Mouse (Mus musculus): ENCODE results near the gene Stub1. TPM values are rescaled to one million over a fixed set of nuclear protein-coding genes. Genes with fewer than 3 reads are reported as not detected.
A peak's percentile ranks its signal among the peaks of the same experiment; 100 is the strongest.

Gene Stub1
- polyA plus RNA-seq, 1 experiment, result 140 TPM

- TF ChIP-seq POLR2A (IDR thresholded peaks at IDR 0.05; ENCODE audit: borderline replicate concordance, control insufficient read depth, low read depth, low read length) (peak; percentile 82; the same call in 1 of the 2 replicates), CTCF (IDR thresholded peaks at IDR 0.05; ENCODE audit: control insufficient read depth, insufficient read depth, low read length) (no peak)
- under 1% methylated on average over 77 of the region's 77 CpGs for WGBS
- Histone ChIP-seq H3K27ac (ENCODE audit: control insufficient read depth, insufficient read depth, low read depth, low read length, poor library complexity) (peak overlapping the region; percentile 89), H3K4me1 (ENCODE audit: control insufficient read depth, insufficient read depth, low read length) (peaks cover 7% of the 10 kb centered on the region; the same call in 1 of the 2 replicates), H3K4me3 (replicated peaks; ENCODE audit: control insufficient read depth, low read depth, low read length) (peak overlapping the region; percentile 87)
Measured at GRCm38 (mm10) chr17:25832436-25833290, 541 bp downstream of the Stub1 start.

GRCm38 (mm10) chr17:25831451-25832281 is 1.5 kb downstream of the Stub1 start:
- WGBS, result 51% methylated on average over 21 of the region's 21 CpGs
- Histone ChIP-seq H3K27ac (ENCODE audit: control insufficient read depth, insufficient read depth, low read depth, low read length, poor library complexity) (no peak overlapping the region; the same call in 1 of the 2 replicates), H3K4me3 (replicated peaks; ENCODE audit: control insufficient read depth, low read depth, low read length) (peak overlapping the region; percentile 69), H3K4me1 (ENCODE audit: control insufficient read depth, insufficient read depth, low read length) (peaks cover 7% of the 10 kb centered on the region; the same call in 1 of the 2 replicates)
- TF ChIP-seq POLR2A (IDR thresholded peaks at IDR 0.05; ENCODE audit: borderline replicate concordance, control insufficient read depth, low read depth, low read length), result no peak
- TF ChIP-seq CTCF (IDR thresholded peaks at IDR 0.05; ENCODE audit: control insufficient read depth, insufficient read depth, low read length), result no peak

- Histone ChIP-seq H3K4me1 (ENCODE audit: control insufficient read depth, insufficient read depth, low read length) (peaks cover 7% of the 10 kb centered on the region; the same call in 1 of the 2 replicates), H3K27ac (ENCODE audit: control insufficient read depth, insufficient read depth, low read depth, low read length, poor library complexity) (no peak overlapping the region), H3K4me3 (replicated peaks; ENCODE audit: control insufficient read depth, low read depth, low read length) (no peak overlapping the region)
- 88% methylated on average over 14 of the region's 14 CpGs for WGBS
- TF ChIP-seq CTCF (IDR thresholded peaks at IDR 0.05; ENCODE audit: control insufficient read depth, insufficient read depth, low read length) (no peak), POLR2A (IDR thresholded peaks at IDR 0.05; ENCODE audit: borderline replicate concordance, control insufficient read depth, low read depth, low read length) (no peak)
Measured at GRCm38 (mm10) chr17:25830806-25831431, 2.3 kb downstream of the Stub1 start.

- Histone ChIP-seq H3K27ac (ENCODE audit: control insufficient read depth, insufficient read depth, low read depth, low read length, poor library complexity) (no peak overlapping the region), H3K4me3 (replicated peaks; ENCODE audit: control insufficient read depth, low read depth, low read length) (no peak overlapping the region), H3K4me1 (ENCODE audit: control insufficient read depth, insufficient read depth, low read length) (peaks cover 7% of the 10 kb centered on the region; the same call in 1 of the 2 replicates)
- TF ChIP-seq CTCF (IDR thresholded peaks at IDR 0.05; ENCODE audit: control insufficient read depth, insufficient read depth, low read length) (no peak), POLR2A (IDR thresholded peaks at IDR 0.05; ENCODE audit: borderline replicate concordance, control insufficient read depth, low read depth, low read length) (no peak)
- WGBS, result 81% methylated on average over 4 of the region's 4 CpGs
Measured at GRCm38 (mm10) chr17:25830200-25830753, 2.9 kb downstream of the Stub1 start.

GRCm38 (mm10) chr17:25829558-25830017 is 3.6 kb downstream of the Stub1 start:
- WGBS, result 48% methylated on average over 8 of the region's 8 CpGs

GRCm38 (mm10) chr17:25828712-25829557 is 4.3 kb downstream of the Stub1 start, which contains the start of gene Jmjd8:
Gene Jmjd8 (plus strand): TSS chr17:25828867.
- WGBS, result 1% methylated on average over 32 of the region's 32 CpGs

More at GRCm38 (mm10) chr17:25829558-25830017, 3.6 kb downstream of the Stub1 start:
- TF ChIP-seq CTCF (IDR thresholded peaks at IDR 0.05; ENCODE audit: control insufficient read depth, insufficient read depth, low read length) (no peak), POLR2A (IDR thresholded peaks at IDR 0.05; ENCODE audit: borderline replicate concordance, control insufficient read depth, low read depth, low read length) (no peak)
- Histone ChIP-seq H3K27ac (ENCODE audit: control insufficient read depth, insufficient read depth, low read depth, low read length, poor library complexity) (peak overlapping the region; percentile 20; the same call in 1 of the 2 replicates), H3K4me3 (replicated peaks; ENCODE audit: control insufficient read depth, low read depth, low read length) (peak overlapping the region; percentile 80), H3K4me1 (ENCODE audit: control insufficient read depth, insufficient read depth, low read length) (peaks cover 7% of the 10 kb centered on the region; the same call in 1 of the 2 replicates)

More at GRCm38 (mm10) chr17:25828712-25829557, 4.3 kb downstream of the Stub1 start, which contains the start of gene Jmjd8:
- TF ChIP-seq POLR2A (IDR thresholded peaks at IDR 0.05; ENCODE audit: borderline replicate concordance, control insufficient read depth, low read depth, low read length) (peak; percentile 55; the same call in 1 of the 2 replicates), CTCF (IDR thresholded peaks at IDR 0.05; ENCODE audit: control insufficient read depth, insufficient read depth, low read length) (peak; percentile 30; the same call in 1 of the 2 replicates)
- H3K27ac ChIP-seq (ENCODE audit: control insufficient read depth, insufficient read depth, low read depth, low read length, poor library complexity), result peak within 1 kb of the TSS; percentile 20; the same call in 1 of the 2 replicates
- H3K4me3 ChIP-seq (replicated peaks; ENCODE audit: control insufficient read depth, low read depth, low read length), result peak within 1 kb of the TSS; percentile 80
- peaks cover 12% of the 10 kb centered on the region for H3K4me1 ChIP-seq (ENCODE audit: control insufficient read depth, insufficient read depth, low read length)

Data from bone marrow, adult 2 months (tissue).